Mouse (Mus musculus) frontal cortex, postnatal 36 days (tissue): Measurements from ENCODE around the gene Gm4340.
"Not testable (repeated sequence)": the region's sequence is repeated elsewhere in the genome, so short reads cannot be mapped to it uniquely, and the experiment has no call there.

Source experiments
- DNase-seq, 2 experiments: peaks; one replicate each; pipeline ENCODE4 v3.0.0; 2022; ENCODE audit warnings: low spot score in 2 of 2

Gm4340 gene

DNA sequence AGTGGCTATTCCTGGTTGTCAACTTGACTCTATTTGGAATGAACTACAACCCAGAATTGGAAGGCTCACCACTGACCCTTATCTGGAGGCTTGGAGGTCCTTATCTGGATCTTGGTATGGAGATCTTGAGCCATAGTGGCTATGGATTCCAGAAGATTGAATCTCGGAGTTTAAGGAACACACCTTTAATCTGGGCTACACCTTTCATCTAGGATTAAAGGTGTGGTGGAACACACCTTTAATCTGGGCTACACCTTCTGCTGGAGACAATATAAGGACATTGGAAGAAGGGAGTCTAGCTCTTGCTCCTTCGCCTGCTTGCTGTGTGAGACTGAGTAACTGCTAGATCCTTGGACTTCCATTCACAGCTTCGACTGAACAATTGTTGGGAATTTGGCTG is at the start of gene Gm4340:
Gm4340 (plus strand) TSS at position 301 of the 400 bp plus-strand sequence.
- DNase-seq: not testable (repeated sequence)

GRCm38 (mm10) chr10:104151197-104151596 is 42.6 kb upstream of the Gm4340 start, which contains the start of gene Gm6763:
Gene Gm6763, plus strand, starts transcription at chr10:104151497.
- DNase-seq: not testable (repeated sequence)

DNA sequence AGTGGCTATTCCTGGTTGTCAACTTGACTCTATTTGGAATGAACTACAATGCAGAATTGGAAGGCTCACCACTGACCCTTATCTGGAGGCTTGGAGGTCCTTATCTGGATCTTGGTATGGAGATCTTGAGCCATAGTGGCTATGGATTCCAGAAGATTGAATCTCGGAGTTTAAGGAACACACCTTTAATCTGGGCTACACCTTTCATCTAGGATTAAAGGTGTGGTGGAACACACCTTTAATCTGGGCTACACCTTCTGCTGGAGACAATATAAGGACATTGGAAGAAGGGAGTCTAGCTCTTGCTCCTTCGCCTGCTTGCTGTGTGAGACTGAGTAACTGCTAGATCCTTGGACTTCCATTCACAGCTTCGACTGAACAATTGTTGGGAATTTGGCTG is 34.1 kb upstream of the Gm4340 start, which contains the start of gene Gm8764:
Gm8764 (plus strand) TSS at position 301 of the 400 bp plus-strand sequence.
- DNase-seq: not testable (repeated sequence)

DNA sequence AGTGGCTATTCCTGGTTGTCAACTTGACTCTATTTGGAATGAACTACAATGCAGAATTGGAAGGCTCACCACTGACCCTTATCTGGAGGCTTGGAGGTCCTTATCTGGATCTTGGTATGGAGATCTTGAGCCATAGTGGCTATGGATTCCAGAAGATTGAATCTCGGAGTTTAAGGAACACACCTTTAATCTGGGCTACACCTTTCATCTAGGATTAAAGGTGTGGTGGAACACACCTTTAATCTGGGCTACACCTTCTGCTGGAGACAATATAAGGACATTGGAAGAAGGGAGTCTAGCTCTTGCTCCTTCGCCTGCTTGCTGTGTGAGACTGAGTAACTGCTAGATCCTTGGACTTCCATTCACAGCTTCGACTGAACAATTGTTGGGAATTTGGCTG is 25.6 kb upstream of the Gm4340 start, which contains the start of gene Gm21304:
Gm21304 (plus strand) TSS at position 301 of the 400 bp plus-strand sequence.
- DNase-seq: not testable (repeated sequence)

GRCm38 (mm10) chr10:104176724-104177123 is 17.1 kb upstream of the Gm4340 start, which contains the start of gene Gm21312:
Gene Gm21312, plus strand, starts transcription at chr10:104177024.
- not testable (repeated sequence) for DNase-seq

DNA sequence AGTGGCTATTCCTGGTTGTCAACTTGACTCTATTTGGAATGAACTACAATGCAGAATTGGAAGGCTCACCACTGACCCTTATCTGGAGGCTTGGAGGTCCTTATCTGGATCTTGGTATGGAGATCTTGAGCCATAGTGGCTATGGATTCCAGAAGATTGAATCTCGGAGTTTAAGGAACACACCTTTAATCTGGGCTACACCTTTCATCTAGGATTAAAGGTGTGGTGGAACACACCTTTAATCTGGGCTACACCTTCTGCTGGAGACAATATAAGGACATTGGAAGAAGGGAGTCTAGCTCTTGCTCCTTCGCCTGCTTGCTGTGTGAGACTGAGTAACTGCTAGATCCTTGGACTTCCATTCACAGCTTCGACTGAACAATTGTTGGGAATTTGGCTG is 8.6 kb upstream of the Gm4340 start, which contains the start of gene Gm20765:
Gm20765 (plus strand) TSS at position 301 of the 400 bp plus-strand sequence.
- not testable (repeated sequence) for DNase-seq

GRCm38 (mm10) chr10:104209655-104210054 is 15.8 kb downstream of the Gm4340 start:
- no peak for DNase-seq

DNA sequence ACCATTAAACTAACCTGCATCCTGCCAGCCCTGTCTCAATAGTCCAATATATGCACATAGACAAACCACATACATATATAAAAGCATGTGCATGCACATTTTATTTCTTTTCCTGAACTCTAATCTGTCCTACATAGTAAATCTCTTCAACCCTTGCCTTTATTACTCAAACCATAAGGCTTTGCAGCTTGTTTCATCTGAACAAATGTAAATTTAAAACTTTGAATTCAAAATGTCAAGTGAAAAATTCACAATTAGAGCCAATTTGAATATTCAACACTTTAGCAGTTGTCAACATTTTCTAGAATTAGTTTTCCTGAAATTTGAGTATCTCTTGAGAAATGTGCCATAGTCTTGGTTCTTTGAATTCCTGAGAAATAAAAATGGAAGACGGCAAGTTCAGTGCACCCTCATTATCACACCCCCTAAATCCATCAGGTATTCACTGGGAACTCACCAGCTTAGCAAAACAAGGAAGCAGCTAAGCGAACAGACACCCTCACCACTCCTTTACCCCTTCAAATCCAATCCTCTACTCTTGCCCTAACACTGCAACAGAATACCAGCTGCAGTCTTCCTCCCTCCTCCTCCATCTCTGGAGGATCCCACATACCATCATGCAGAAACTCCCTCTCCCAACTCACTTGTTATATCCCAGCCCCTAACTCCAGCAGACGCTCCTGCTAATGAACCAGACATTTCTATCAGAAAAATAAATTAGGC is 16.6 kb downstream of the Gm4340 start:
- peak; percentile 7 to 22 for DNase-seq

DNA sequence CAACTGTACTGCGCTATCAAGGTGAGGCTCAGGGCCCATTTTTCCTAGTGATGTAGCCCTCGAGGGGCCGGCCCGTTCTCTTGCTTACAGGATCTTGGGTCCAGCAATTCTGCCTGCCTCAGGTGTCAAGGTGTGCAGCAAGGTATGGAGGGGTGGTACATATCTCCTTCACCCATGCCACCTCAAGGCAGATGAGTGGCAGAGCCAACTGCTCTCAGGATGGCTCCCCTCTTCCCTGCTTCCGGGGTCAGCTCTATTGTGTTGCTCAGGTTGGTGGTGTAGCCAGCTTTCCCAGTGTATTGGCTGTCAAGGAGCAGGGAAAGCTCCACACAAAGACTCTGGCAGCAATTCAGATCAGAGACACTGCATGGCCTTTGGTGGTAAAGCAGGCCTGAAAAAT is 20.7 kb downstream of the Gm4340 start:
- no peak for DNase-seq

DNA sequence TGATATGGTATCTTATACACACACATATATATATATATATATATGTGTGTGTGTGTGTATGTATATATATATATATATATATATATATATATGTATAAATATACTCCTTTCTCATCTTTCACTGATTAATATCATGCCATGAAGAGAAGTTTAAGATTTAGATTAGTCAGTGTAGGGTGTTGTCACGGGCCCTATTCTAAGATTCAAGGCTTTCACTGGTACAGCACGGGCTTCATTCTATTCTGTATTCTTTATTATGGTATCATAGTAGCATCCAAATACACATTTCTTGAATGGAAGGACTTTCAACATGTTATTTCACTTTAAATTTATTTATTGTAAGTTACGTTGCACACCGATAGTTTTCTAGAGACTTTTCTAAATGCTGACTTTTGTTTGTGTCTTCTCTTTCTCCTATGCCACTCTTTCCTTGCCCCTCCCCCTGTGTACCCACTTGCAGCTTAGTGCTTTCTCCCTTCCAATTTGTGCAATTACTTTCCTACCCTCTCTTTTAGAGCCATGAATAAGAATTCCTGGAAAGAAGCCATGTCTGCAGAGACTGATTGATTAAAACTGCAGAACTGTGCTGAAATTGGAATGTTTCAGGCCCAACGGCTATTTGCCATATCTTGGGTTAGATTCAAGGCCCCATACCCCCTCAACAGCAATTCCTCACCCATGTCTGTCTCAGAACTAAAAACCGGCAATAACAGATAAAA is 26.6 kb downstream of the Gm4340 start:
- DNase-seq: no peak
